Mouse (Mus musculus): ENCODE data around the gene Lao1. TPM values are rescaled to one million over a fixed set of nuclear protein-coding genes. Genes with fewer than 3 reads are reported as not detected.

Gene Lao1
- polyA plus RNA-seq, 1 experiment from 2014 or later = not detected

DNA sequence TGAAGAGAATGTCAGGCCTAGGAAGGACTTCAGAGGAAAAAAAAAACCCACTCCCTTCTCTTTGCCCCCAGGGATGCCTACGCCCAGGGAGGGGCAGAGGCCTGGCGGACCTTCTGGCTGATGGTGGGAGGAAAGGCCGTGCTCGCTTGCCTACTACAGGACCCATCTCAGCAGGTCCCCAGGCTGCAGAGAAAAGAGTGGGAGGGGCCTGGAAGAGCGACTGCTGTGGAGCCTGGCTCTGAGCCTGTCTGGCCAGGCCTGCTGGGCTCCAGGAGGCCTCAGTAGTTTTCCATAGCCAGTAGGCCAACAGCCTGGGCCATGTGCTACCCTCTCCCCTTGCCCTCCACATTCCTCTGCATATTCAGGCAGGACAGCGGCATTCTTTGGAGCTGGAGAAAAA, 47.1 kb downstream of the Lao1 start:
- 33% methylated on average over 6 of the region's 6 CpGs for WGBS
- Histone ChIP-seq H3K4me1 (ENCODE audit: control insufficient read depth, insufficient read depth, low read length) (no peaks in the 10 kb centered on the region), H3K9ac (ENCODE audit: low read depth, low read length) (no peak overlapping the region), H3K9me3 (replicated peaks; ENCODE audit: control insufficient read depth, low read length, poor library complexity, severe bottlenecking) (no peaks in the 10 kb centered on the region), H3K4me3 (ENCODE audit: low read depth, low read length) (no peak overlapping the region), H3K27ac (ENCODE audit: low read length) (no peak overlapping the region), H3K4me2 (ENCODE audit: low read length) (no peak overlapping the region), H3K27me3 (ENCODE audit: control insufficient read depth, insufficient read depth, low read depth, low read length) (no peaks in the 10 kb centered on the region), H3K36me3 (ENCODE audit: control insufficient read depth, insufficient read depth, low read length) (no peaks in the 10 kb centered on the region)
- no peak for ATAC-seq

DNA sequence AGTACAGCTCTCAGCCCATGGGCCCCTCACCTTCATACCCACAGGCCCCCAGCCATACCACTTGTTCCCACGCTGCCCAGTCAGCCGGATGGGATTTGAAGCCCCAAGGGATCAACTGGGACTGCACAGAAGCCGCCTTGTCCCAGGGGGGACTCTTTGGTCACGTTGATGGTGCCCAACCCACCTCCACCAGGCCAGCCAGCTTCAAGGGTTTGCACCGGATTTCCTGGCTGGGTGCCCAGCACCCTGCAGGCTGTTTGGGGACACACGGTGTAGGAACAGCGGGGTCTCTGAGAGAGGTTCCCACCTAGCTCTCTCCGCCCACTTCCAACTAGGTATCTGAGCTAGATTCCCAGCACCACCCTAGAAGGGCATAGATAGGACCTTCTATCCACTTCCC, 48.4 kb downstream of the Lao1 start:
- Histone ChIP-seq H3K36me3 (ENCODE audit: control insufficient read depth, insufficient read depth, low read length) (no peaks in the 10 kb centered on the region), H3K4me1 (ENCODE audit: control insufficient read depth, insufficient read depth, low read length) (no peaks in the 10 kb centered on the region), H3K4me3 (ENCODE audit: low read depth, low read length) (no peak overlapping the region), H3K9me3 (replicated peaks; ENCODE audit: control insufficient read depth, low read length, poor library complexity, severe bottlenecking) (no peaks in the 10 kb centered on the region), H3K9ac (ENCODE audit: low read depth, low read length) (no peak overlapping the region), H3K4me2 (ENCODE audit: low read length) (no peak overlapping the region), H3K27ac (ENCODE audit: low read length) (no peak overlapping the region), H3K27me3 (ENCODE audit: control insufficient read depth, insufficient read depth, low read depth, low read length) (no peaks in the 10 kb centered on the region)
- WGBS = 66% methylated on average over 8 of the region's 8 CpGs
- ATAC-seq = no peak

DNA sequence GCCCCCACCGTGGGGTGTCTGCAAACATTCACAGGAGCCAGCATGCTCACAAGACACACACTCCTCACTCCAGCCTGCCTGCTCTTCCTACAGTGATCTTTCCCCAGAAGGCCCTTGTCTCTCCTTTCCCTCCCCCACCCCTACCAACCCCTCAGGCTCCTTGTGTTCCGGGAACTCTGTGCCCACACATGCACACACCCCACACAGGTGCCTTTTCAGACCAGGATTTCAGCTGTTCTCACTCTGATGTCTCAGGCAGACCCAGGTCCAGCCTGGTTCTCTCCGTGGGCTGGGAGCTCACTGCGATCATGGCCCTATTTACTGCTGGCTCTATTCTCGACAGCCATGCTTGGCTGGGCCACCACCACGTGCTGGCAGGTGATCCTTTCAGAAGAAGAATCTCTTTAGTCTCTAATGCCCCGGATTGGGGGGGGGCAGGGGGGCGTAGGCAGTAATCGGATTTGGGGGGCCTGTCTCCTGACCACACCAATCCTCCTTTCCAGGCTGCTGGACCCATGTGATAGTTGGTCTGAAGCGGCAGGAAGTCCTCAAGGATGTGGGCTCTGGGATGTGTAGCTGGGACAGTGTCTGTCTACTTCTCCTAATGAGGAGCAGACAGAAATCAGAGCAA, 49.8 kb downstream of the Lao1 start:
- no peaks in the 10 kb centered on the region for H3K9me3 ChIP-seq (replicated peaks; ENCODE audit: control insufficient read depth, low read length, poor library complexity, severe bottlenecking)
- H3K36me3 ChIP-seq (ENCODE audit: control insufficient read depth, insufficient read depth, low read length) = no peaks in the 10 kb centered on the region
- no peak overlapping the region for H3K9ac ChIP-seq (ENCODE audit: low read depth, low read length)
- no peaks in the 10 kb centered on the region for H3K27me3 ChIP-seq (ENCODE audit: control insufficient read depth, insufficient read depth, low read depth, low read length)
- no peak for ATAC-seq
- no peak overlapping the region for H3K27ac ChIP-seq (ENCODE audit: low read length)
- WGBS = 33% methylated on average over 10 of the region's 10 CpGs
- H3K4me1 ChIP-seq (ENCODE audit: control insufficient read depth, insufficient read depth, low read length) = no peaks in the 10 kb centered on the region
- no peak overlapping the region for H3K4me2 ChIP-seq (ENCODE audit: low read length)
- H3K4me3 ChIP-seq (ENCODE audit: low read depth, low read length) = no peak overlapping the region

DNA sequence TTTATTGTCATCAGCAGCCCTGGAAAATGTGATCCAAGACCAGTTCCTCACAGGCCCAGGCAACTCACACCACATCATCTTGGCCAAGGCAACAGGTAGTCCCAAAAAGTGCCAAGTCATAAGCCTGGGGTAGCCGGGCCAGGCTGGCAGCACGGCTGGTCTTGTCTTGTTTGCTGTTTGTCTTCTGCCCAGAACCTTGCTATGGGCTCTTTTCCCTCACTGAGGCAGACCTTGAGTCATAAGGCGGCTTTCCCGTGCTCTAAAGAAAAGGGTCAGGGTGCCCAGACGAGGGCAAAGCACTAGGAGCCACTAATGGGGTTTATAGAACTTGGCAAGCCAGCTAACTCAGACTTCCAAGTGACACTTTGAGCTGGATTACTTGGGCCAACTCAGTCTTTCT, 51.7 kb downstream of the Lao1 start:
- 91% methylated on average over 5 of the region's 5 CpGs for WGBS
- Histone ChIP-seq H3K4me2 (ENCODE audit: low read length) (no peak overlapping the region), H3K4me3 (ENCODE audit: low read depth, low read length) (no peak overlapping the region), H3K27me3 (ENCODE audit: control insufficient read depth, insufficient read depth, low read depth, low read length) (no peaks in the 10 kb centered on the region), H3K9ac (ENCODE audit: low read depth, low read length) (no peak overlapping the region), H3K27ac (ENCODE audit: low read length) (no peak overlapping the region), H3K36me3 (ENCODE audit: control insufficient read depth, insufficient read depth, low read length) (no peaks in the 10 kb centered on the region), H3K9me3 (replicated peaks; ENCODE audit: control insufficient read depth, low read length, poor library complexity, severe bottlenecking) (no peaks in the 10 kb centered on the region), H3K4me1 (ENCODE audit: control insufficient read depth, insufficient read depth, low read length) (no peaks in the 10 kb centered on the region)
- no peak for ATAC-seq

DNA sequence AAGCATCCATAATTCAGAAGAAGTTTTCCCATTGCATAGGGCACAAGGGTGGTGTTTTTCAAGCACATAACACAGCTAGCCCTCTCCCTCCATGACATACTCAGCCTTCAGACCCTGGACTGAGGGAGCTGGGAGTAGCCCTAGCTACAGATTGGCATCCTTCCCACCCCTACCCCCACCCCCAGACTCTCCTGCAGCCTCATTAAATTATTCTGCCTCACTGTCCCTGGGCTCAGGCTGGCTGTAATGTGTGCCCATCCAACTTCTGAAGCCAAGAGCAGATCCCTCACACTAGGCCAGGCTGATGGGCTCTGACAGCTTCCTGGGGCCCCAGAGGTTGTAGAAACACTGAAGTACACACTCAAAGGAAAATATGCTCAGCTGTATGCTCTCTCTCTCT, 53.6 kb downstream of the Lao1 start:
- no peaks in the 10 kb centered on the region for H3K36me3 ChIP-seq (ENCODE audit: control insufficient read depth, insufficient read depth, low read length)
- H3K4me2 ChIP-seq (ENCODE audit: low read length) = no peak overlapping the region
- H3K27me3 ChIP-seq (ENCODE audit: control insufficient read depth, insufficient read depth, low read depth, low read length) = no peaks in the 10 kb centered on the region
- no peak for ATAC-seq
- H3K9me3 ChIP-seq (replicated peaks; ENCODE audit: control insufficient read depth, low read length, poor library complexity, severe bottlenecking) = no peaks in the 10 kb centered on the region
- no peak overlapping the region for H3K27ac ChIP-seq (ENCODE audit: low read length)
- H3K9ac ChIP-seq (ENCODE audit: low read depth, low read length) = no peak overlapping the region
- H3K4me1 ChIP-seq (ENCODE audit: control insufficient read depth, insufficient read depth, low read length) = no peaks in the 10 kb centered on the region; the same call in 1 of the 2 replicates
- H3K4me3 ChIP-seq (ENCODE audit: low read depth, low read length) = no peak overlapping the region

DNA sequence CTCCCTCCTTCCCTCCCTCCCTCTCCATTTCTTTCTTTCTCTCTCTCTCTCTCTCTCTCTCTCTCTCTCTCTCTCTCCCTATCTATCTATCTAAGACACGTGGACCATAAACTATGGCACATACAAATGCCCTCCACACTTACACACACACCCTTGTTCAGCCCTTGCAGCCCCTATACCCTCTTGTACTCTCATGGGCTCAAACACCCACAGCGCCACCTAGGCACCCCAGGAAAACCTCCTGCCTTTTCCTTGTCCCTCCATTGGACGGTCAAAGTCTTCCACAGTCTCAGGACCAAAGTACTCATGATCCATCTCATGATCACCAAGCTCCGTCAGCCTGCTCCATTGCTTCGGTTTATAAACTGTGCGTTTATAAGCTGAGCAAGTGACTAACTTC, 54.2 kb downstream of the Lao1 start:
- no peak for ATAC-seq
- 71% methylated on average over 6 of the region's 6 CpGs for WGBS

DNA sequence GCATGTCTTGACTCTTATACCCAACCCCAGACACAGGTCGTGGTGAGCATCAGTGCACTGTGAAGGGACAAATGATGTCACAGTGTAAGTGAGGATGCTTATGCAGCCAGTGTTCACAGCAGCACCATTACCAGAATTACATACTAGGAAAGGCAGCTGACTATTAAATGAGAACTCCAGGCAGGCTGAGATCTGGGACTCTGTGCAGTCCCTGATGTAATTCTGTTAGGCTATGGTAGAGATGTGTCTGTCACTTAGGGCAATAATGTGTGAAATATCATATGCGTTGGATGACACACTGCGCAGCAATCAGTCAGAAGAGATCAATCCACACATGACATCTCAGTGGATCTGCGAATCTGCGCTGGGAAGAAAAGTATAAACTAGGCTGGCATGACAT, 55.7 kb downstream of the Lao1 start:
- ATAC-seq = peak; percentile 37; the same call in 1 of the 2 replicates
- Histone ChIP-seq H3K9ac (ENCODE audit: low read depth, low read length) (no peak overlapping the region), H3K4me3 (ENCODE audit: low read depth, low read length) (no peak overlapping the region), H3K4me1 (ENCODE audit: control insufficient read depth, insufficient read depth, low read length) (no peaks in the 10 kb centered on the region; the same call in 1 of the 2 replicates), H3K27ac (ENCODE audit: low read length) (no peak overlapping the region), H3K4me2 (ENCODE audit: low read length) (no peak overlapping the region), H3K36me3 (ENCODE audit: control insufficient read depth, insufficient read depth, low read length) (no peaks in the 10 kb centered on the region), H3K27me3 (ENCODE audit: control insufficient read depth, insufficient read depth, low read depth, low read length) (no peaks in the 10 kb centered on the region), H3K9me3 (replicated peaks; ENCODE audit: control insufficient read depth, low read length, poor library complexity, severe bottlenecking) (no peaks in the 10 kb centered on the region)
- WGBS = 82% methylated on average over 5 of the region's 5 CpGs

More for the DNA sequence above, 54.2 kb downstream of the Lao1 start:
- Histone ChIP-seq H3K9ac (ENCODE audit: low read depth, low read length) (no peak overlapping the region), H3K27ac (ENCODE audit: low read length) (no peak overlapping the region), H3K9me3 (replicated peaks; ENCODE audit: control insufficient read depth, low read length, poor library complexity, severe bottlenecking) (no peaks in the 10 kb centered on the region), H3K4me3 (ENCODE audit: low read depth, low read length) (no peak overlapping the region), H3K36me3 (ENCODE audit: control insufficient read depth, insufficient read depth, low read length) (no peaks in the 10 kb centered on the region), H3K4me2 (ENCODE audit: low read length) (no peak overlapping the region), H3K27me3 (ENCODE audit: control insufficient read depth, insufficient read depth, low read depth, low read length) (no peaks in the 10 kb centered on the region), H3K4me1 (ENCODE audit: control insufficient read depth, insufficient read depth, low read length) (no peaks in the 10 kb centered on the region; the same call in 1 of the 2 replicates)

Other genes with a start within 250 kb of the Lao1 start
- not detected in 2 replicates for gene Olfr1340, start 241.4 kb upstream of the Lao1 start, polyA plus RNA-seq (2015; fragmentation: Nextera tagmentation; extraction: Ambion mirVana)
- gene Olfr1339, start 229.4 kb upstream of the Lao1 start, polyA plus RNA-seq (2015; fragmentation: Nextera tagmentation; extraction: Ambion mirVana) = not detected in 2 replicates
- not detected in 2 replicates for gene Olfr1338, start 202.8 kb upstream of the Lao1 start, polyA plus RNA-seq (2015; fragmentation: Nextera tagmentation; extraction: Ambion mirVana)
- gene Olfr1337, start 179.0 kb upstream of the Lao1 start, polyA plus RNA-seq (2015; fragmentation: Nextera tagmentation; extraction: Ambion mirVana) = not detected in 2 replicates
- not detected in 2 replicates for gene Olfr1335, start 151.6 kb upstream of the Lao1 start, polyA plus RNA-seq (2015; fragmentation: Nextera tagmentation; extraction: Ambion mirVana)
- gene Olfr1333, start 125.3 kb upstream of the Lao1 start, polyA plus RNA-seq (2015; fragmentation: Nextera tagmentation; extraction: Ambion mirVana) = not detected in 2 replicates
- not detected in 2 replicates for gene Olfr1331, start 96.9 kb upstream of the Lao1 start, polyA plus RNA-seq (2015; fragmentation: Nextera tagmentation; extraction: Ambion mirVana)
- gene Olfr1330, start 73.0 kb upstream of the Lao1 start, polyA plus RNA-seq (2015; fragmentation: Nextera tagmentation; extraction: Ambion mirVana) = not detected in 2 replicates
- not detected in 2 replicates for gene Olfr1329, start 44.1 kb upstream of the Lao1 start, polyA plus RNA-seq (2015; fragmentation: Nextera tagmentation; extraction: Ambion mirVana)
- not detected in 2 replicates for gene Olfr1328, start 23.0 kb upstream of the Lao1 start, polyA plus RNA-seq (2015; fragmentation: Nextera tagmentation; extraction: Ambion mirVana)
- 90.7 and 91.6 TPM in 2 replicates for gene Slc2a1, start 147.1 kb downstream of the Lao1 start, polyA plus RNA-seq (2015; fragmentation: Nextera tagmentation; extraction: Ambion mirVana)
- 4.0 and 6.1 TPM in 2 replicates for gene Zfp691, start 212.6 kb downstream of the Lao1 start, polyA plus RNA-seq (2015; fragmentation: Nextera tagmentation; extraction: Ambion mirVana)
- 0.14 and 0.52 TPM in 2 replicates for gene Ermap, start 228.4 kb downstream of the Lao1 start, polyA plus RNA-seq (2015; fragmentation: Nextera tagmentation; extraction: Ambion mirVana)
- gene Svbp, start 233.7 kb downstream of the Lao1 start, polyA plus RNA-seq (2015; fragmentation: Nextera tagmentation; extraction: Ambion mirVana) = 220 and 230 TPM in 2 replicates